Mouse (Mus musculus) retina, embryonic 14.5 days (tissue): ENCODE data around the gene Dmrtc2.
A peak's percentile ranks its signal among the peaks of the same experiment; 100 is the strongest.
"Not testable (repeated sequence)": the region's sequence is repeated elsewhere in the genome, so short reads cannot be mapped to it uniquely, and the experiment has no call there.

Experiments used
- DNase-seq: peaks from one replicate; pipeline ENCODE4 v3.0.0-alpha.2; 2015; ENCODE audit warnings: low spot score

Dmrtc2 gene

DNA sequence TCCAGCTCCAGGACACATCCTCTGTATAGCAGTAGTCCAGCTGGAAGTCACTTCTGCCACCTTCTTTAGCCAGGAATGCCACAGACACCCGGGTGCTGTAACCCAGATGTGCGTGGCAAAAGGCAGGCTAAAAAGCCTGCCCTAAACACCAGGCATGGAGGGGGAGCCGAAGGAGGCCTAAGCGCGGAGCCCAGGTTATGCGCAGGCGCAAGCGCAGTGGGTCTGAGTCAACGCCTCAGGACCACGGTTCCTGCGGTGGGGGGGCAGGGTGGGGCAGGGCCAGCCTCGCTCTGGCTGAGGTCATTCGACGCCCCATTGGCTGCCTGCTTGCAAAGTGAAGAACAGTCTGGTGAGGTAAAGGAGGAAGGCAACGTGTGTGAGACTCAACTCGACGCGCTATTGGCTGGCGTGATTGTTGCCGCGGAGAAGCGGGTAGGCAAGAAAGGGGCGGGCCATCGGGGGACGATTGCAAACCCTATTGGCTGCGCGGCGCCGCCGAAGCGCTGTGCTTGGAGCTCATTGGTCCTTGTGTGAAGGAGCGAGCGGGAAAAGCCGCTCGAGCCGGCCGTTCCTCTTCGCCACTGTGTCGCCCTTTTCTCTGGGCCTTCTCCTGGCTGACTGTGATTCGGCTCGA lies at the start of gene Dmrtc2, which contains the start of gene Lypd4:
Gene Dmrtc2, plus strand, starts transcription at position 526 of the 634 bp plus-strand sequence.
Gene Lypd4, minus strand, starts transcription at position 410 of the 634 bp plus-strand sequence.
- DNase-seq = no peak

DNA sequence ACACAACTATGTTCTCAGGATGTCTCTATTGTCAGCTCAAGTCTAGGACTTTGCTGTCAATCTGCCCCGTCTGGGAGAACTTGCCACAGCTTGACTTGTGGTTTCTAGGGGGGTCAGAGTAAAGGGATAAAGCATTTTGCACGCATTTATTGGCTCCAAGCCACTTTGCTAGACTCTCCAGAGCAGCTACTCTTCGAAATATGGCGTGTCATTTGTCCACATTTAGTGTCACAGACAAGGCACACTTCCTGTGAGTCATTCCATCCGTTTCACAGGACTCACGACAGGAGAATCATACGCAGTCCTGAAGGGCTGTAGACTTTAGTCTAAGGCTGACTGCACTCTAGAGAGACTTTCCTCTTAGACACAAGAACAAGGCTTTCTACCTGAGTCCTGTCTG lies 45.4 kb upstream of the Dmrtc2 start:
- DNase-seq = no peak

DNA sequence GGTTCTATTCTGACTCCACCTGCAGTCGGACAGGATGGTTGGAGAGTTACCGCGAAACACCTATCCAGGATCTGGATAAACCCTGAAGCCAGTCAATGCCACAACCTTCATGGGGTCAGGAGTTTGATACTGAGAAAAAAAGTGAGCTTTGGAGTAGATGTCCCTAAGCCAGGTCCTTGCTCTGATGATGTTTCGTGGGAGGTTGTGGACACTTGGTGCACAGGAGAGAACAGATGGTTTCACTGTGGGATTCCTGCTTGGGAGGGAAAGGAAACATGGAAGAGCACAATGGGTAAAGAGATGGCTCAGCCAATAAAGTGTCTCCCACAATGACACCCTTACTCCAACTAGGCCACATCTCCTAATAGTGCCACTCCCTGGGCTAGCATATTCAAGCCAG lies 42.7 kb upstream of the Dmrtc2 start:
- DNase-seq = no peak

DNA sequence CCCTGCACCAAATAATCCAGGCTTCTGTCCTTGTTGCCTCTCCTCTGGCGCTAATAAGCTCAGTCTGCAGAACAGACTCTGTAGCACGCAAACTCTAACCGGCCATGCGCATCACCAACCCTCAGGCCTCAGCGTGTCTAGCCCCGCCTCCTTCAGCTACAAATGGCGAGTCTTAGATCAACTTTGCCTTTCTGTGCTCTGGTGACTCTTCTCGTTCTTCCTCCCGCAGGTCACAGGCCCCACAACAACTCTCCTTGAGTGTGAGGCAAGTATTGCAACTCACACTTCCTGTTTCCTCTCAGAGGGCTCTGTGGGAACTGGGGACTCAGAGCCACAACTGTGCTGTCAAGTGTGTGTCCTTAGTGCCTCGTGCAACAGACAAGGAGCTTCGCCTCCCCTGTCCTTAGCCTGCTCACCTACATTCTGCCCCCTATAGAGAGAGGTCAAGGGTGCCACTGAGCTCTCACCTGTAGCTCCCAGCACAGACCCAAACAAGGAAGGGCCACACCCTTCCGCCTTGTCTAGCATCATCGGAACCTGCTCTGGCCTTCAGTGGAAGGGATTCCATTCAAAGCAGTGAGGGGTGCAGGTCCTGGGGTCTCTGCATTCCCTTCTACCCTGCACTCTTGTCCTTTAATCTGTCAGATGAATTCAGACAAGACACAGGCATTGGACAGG lies 31.0 kb upstream of the Dmrtc2 start:
- not testable (repeated sequence) for DNase-seq

DNA sequence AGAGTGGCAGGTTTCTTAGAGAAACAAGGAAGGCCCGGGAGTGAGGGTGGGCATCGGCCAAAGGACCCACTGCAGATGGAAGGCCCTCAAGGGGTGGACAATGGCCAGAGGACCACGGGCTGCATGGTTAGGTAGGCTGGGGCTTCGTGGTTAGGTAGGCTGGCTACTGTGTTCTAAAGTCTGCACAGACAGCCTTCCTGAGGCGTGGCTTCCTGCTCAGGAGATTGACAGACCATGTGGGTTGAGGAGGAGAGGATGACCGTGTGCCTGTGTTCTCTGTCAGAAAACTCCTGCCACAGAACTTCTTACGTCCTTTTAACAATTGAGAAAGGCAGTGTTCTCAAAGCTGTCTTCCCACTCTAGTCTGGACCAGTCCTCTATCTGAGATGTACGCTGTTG lies 30.4 kb upstream of the Dmrtc2 start:
- no peak for DNase-seq

DNA sequence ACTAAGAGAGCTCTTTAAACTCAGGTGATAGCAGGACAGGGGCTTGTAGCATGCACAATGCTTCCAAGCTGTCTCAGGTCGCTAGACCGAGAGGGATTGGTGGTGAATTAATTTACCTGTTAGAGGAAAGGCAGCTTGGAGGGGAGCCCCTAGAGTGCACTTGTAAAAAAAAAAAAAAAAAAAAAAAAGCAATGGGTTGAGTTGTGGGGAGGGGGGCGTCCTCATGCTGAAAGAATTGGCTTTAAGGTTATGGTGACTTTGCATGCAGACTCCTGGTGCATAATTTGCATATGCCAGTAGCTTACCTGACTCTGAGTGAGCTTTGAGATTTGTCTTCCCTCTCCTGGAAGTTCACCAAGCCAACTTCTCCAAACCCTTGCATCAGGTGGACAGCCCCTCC lies 29.5 kb upstream of the Dmrtc2 start:
- no peak for DNase-seq

DNA sequence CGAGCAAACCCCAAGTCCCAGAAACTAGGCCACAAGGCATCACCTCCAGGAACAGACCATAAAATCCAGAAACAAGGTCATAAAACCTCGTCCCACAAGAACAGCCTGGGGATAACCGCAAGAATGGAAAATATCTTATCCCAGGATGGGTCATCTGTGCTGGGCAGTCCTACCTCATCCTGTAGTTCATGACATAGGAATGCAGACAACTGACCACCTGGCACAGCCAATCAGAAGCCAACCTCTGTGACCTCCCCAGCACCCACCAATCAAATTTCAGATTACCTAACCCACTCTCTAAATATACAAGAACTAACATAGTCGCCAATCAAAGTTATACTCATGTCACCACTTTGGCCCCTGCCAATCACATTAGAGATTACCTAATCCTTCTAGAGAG lies 28.8 kb upstream of the Dmrtc2 start:
- DNase-seq = no peak

DNA sequence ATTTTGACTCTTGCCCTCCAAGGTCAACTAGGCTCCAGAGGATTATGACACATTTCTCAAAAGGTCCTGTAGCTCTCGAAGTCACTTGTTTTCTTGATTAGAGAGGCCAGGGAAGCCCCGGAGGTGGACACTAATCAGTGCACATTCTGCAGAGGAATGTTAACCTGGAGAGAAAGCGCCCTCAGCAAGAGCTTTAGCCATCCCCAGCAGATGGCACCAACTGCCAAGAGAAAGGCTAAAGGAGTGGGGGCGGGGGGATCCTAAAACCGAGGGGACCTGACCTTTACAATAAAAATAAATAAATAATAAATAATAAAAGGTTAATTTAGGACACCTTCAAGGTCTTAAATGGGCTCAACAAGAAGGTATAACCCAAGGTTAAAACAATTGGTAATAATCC lies 25.7 kb upstream of the Dmrtc2 start:
- no peak for DNase-seq

DNA sequence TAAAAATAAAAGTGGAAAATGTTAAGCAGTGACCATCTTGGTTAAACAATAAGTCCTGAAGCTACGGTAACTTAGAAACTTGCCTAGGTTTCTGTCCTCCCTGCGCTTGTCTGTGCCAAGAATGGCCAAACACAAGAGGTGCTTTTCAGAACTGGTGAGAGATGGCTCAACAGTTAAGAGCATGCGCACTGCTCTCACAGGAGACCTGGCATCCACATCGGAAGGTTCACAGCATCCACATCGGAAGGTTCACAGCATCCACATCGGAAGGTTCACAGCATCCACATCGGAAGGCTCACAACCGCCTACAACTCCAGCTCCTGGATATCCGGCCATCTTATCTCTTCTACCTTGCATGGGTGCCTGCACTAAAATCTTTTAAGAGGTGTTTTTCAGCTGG lies 24.7 kb upstream of the Dmrtc2 start:
- DNase-seq = no peak

DNA sequence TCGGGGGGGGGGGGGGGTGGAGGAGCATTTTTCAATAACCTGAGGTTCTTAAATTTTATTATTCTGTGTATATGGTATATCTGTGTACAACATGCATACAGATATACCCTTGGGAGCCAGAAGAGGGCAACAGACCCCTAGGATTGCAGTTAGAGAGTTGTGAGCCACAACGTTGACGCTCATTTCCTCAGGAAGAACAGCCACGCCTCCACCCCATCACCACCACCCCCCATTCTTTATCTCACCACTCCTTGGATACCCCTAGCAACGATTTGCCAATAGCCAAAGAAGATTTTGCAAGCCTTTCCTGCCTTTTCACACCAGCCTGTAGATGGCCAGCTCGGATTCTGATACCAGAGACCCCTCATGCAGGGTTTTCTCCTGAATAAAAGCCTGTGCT lies 24.1 kb upstream of the Dmrtc2 start:
- DNase-seq = peak; percentile 35

DNA sequence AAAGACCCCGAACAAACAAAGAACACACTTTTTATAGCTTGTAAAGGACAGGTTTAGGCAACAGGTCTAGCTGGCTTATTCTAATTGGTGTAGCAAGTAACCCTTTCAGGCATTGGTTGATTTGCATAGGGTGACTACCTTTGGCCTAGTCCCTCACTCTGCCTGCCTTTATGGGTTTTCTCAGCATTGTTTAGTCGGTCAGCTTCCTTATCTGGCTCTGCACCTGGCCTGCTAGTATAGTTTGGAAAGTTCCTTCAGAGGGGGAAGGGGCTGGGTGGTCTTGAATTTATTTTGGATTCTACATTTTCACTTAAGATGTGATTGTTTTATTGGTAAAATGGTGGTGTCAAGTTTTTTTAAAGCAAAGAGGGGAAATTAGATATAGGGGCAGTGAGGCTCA lies 23.3 kb upstream of the Dmrtc2 start:
- DNase-seq = not testable (repeated sequence)

DNA sequence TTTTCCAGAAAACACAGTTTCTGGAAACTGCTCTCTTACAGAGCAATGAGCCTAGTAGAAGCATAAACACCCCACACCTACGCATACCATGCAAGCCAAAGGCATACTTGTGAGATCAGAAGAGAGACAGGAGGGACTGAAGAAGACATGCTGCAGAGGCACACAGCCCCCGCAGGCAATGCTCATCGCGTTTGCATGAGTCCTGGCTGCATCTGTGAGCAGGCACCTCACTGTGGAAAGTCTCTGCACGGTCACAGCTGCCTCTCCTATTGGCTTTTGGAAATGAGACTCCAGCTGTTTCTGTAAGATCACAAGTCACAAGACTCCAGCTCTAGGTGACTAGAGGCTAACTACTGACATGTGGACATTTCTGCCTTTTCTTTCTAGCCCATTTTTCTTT lies 19.7 kb upstream of the Dmrtc2 start:
- DNase-seq = no peak

DNA sequence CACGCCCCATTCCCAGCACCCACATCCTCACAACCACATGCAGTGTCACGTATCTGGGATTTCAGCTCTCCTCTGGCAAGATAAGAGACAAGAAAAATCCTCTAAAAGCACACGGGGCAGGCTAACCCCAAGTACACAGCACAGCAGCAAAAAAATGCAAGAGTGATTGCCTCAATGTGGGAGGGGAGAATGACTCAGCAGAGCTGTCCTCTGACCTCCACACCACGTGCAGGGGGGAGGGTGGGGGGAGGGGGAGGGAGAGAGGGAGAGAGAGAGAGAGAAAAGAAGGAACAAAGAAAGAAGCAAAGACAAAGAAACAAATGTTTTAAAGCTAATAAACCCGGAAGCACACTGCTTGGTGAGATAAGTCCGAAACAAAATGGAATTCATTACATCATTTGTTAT lies 19.0 kb upstream of the Dmrtc2 start:
- no peak for DNase-seq

DNA sequence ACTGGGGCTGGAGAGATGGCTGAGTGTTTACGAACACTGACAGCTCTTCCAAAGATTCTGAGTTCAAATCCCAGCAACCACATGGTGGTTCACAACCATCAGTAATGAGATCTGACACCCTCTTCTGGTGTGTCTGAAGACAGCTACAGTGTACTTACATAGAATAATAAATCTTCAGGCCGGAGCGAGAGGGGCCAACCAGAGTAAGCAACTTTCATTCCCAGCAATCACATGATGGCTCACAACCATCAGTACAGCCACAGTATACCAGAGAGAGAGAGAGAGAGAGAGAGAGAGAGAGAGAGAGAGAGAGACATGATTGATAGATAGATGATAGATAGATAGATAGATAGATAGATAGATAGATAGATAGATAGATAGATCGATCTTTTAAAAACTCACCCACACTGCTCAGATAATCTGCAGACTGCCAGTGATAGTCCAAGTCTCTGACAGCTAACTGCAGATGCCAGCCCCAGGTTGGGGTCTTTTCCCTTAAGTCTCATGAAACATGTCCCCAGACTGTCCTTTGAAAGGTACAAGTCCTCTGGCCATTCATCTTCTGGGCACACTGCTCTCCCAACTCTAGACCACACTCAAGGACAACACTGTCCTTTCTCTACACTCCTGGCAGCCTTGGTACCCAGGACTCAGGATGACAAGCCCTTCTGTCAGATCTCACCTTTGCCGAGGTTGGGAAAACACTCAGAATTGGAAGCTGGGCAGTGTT lies 18.1 kb upstream of the Dmrtc2 start:
- no peak for DNase-seq

DNA sequence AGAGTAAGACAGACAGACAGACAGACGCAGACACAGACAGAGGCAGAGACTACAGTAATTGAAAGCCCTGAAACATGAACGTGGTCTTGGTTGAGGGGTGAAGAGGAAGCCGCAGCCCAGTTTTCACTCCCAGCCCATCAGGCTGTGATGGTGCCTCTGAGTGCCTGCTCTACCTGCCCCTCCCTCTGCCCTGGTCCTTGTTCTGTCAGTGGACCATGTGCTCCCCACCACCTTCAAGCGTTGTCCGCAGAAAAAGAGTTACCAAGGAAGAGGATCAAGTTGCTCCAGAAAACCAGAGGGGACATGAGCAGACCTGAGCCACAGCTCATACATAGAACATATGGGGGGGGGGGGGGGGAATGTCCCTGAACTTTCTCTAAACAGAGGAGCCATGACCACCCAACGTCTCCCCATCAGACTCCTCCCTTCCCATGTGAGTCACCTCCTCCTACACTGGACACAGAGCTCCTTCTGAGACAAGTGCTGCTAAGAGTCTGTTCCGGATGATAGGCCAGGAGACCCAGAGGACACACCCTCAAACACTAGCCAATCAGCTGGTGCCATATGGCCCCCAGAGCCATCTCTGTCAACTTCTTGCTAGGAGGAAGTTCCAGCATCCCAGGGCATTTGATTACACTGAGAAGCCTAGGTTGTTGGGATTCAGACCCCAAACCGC lies 17.2 kb upstream of the Dmrtc2 start:
- no peak for DNase-seq

DNA sequence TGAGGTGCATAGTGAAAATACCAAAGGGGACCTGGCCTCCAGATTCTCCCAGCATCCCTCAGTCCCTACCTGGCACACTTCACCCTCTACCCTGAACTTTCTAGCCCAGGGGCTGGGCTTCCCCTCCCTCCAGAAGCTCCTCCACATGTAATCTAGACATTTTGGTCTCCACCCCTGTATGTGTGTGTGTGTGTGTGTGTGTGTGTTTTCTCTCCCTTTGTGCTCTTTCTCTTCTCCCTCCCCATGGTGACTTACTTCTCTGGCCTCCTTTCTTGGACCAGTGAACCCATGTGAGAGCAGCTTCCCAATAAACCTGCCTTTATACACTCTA lies 16.7 kb upstream of the Dmrtc2 start:
- DNase-seq = no peak

DNA sequence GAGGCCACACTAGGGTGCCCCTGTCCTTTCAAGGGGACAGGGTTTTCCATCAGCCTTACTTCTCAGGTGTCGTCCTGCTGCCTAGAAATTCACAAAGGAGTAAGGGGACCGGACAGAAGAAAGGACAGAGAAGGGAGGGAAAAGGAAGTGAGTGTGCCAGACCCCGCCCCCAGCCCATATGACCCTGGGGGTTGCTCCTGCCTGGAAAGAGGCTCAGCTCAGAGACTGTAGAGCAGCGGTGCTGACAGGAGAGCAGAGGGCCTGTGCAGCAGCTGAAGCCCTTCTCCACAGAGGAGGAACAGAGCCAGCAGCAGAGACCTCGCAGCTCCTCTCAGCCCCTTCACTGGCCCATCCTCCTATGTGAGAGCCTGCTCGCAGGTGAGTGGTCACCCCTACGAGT lies 16.2 kb upstream of the Dmrtc2 start:
- no peak for DNase-seq

DNA sequence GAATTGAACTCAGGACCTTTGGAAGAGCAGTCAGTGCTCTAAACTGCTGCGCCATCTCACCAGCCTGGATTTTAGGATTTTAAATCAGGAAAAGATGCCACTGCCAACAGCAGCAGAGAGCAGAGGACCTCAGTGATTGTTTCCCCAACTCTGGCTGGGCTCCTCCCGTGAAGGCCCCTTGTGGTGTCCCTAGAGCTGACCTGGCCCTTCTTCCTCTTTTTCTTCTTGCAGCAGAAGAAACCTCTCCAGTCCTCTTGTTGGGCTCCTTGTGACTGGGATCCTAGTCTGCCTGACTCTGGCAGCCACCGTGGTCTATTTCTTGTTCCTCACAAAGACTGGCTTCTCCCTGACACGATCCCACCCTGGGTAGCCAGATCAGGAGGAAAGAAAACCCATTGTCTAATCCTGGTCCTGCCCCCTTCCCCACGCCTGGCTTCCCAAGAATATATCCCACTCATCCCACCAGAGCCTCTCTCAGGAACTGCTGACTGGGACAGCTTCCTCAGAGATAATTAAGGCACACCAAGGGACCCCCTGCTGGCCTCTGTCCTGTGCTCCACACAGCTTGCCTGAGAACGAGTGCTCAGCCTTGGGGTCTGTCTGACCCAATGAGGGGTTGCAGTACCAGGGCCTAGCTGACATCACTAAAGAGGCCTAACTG lies 13.3 kb upstream of the Dmrtc2 start:
- DNase-seq = peak; percentile 61

DNA sequence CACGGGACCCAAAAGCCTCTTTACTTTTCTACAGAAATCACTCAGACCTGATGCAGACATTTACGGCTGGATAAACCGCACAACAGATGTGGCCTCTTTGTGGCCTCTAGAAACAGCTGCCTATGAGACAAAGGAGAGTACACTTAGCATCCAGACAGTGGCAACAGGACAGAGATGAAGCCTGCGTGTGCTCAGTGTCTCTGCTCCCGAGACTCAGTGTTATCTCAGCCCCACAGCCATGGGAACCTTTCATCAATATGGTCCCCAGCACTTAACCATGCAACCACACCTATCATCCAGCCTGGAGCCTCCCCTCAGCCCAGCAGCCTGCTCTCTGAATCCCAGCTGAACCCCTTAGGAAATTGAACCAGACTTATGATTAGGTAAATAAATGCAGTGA lies 10.6 kb upstream of the Dmrtc2 start:
- DNase-seq = no peak

DNA sequence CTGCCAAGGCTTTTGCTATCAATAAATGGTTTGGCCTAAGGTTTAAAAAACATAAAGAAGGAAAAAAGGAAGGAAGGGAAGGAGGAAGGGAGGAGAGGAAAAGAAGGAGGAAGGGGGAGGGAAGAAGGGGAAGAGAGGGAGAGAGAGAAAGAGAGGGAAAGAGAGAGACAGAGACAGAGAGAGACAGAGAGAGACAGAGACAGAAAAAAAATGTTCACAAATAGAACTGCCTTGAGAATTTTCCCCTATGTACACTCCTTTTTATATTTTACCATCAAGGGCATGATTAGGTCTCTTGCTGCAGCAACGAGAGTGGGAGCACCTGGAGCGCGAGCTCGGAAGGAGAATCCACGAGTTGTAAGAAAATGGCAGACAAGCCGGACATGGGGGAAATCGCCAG lies 7.9 kb upstream of the Dmrtc2 start, which contains the start of gene Gm9844:
Gene Gm9844, plus strand, starts transcription at position 301 of the 400 bp plus-strand sequence.
- DNase-seq = no peak

DNA sequence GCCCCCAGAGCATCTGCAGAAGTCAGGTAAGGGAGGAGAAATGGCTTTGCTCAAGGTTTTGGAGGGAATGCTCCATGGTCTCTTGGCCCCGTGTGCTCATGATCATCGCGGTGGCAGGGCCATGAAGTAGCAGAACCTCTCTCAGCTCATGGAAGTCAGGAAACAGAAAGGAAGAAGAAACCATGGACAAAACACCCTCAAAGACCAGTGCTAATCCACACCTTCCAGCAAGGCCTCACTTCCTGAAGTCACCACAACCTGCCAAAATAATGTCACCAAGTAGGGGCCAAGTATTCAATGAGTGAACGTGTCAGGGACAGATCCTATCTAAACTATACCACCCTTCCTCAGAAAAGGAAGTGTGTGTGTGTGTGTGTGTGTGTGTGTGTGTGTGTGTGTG lies 7.0 kb upstream of the Dmrtc2 start:
- DNase-seq = no peak

DNA sequence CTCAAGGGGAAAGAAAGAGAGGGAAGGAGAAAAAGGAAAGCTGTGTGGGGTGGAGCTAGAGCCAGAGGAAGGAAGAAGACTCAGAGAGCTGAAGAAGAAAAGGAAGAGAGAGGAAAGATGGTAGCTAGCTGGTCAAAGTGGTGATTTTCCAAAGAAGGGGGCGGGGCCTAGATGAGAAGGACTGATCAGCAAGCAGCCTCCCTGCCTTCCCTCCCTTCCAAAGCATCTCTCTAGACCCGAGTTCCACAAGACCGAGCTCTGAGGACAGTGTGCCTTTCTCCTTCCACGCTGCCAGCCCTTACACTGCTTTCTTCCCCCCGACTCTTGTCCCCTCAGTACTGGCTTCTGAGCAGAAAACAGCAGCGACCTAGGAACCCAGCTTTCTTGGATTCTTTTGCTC lies 5.7 kb upstream of the Dmrtc2 start:
- DNase-seq = no peak
